Mouse (Mus musculus) stomach, embryonic 14.5 days (tissue): Measurements from ENCODE around the gene Phf20. TPM values are rescaled to one million over a fixed set of nuclear protein-coding genes. Genes with fewer than 3 reads are reported as not detected.
"Not testable (repeated sequence)": the region's sequence is repeated elsewhere in the genome, so short reads cannot be mapped to it uniquely, and the experiment has no call there.

Source experiments
- ATAC-seq: fragments of 200-750 bp; cut with Nextera tagmentation; 2 replicates; pipeline ENCODE4 v1.8.0; 2017; ENCODE audit warnings: low read depth, moderate TSS enrichment; ENCODE audit not compliant: insufficient number of reproducible peaks, insufficient read depth, low FRiP score
- H3K27ac ChIP-seq: fragments of 300-500 bp; sonication (generic); 2 replicates; pipeline ENCODE4 v1.5.1; 2014; ENCODE audit warnings: mild to moderate bottlenecking, low read length, moderate library complexity, mixed read lengths
- H3K27me3 ChIP-seq: fragments of 300-500 bp; sonication (generic); 2 replicates; pipeline ENCODE4 v1.6.1; 2014; ENCODE audit warnings: low read length, control low read depth, mixed read lengths; ENCODE audit not compliant: control insufficient read depth, insufficient read depth
- H3K36me3 ChIP-seq: fragments of 300-500 bp; sonication (generic); 2 replicates; pipeline ENCODE4 v1.6.1; 2014; ENCODE audit warnings: mild to moderate bottlenecking, control low read depth, low read length, moderate library complexity, mixed read lengths; ENCODE audit not compliant: control insufficient read depth, insufficient read depth
- H3K4me1 ChIP-seq: fragments of 300-500 bp; sonication (generic); 2 replicates; pipeline ENCODE4 v1.6.1; 2014; ENCODE audit warnings: low read length, control low read depth, mixed read lengths; ENCODE audit not compliant: control insufficient read depth, insufficient read depth
- H3K4me2 ChIP-seq: fragments of 300-500 bp; sonication (generic); replicated peaks from 2 replicates; pipeline ENCODE4 v1.6.1; 2014; ENCODE audit warnings: low read depth, low read length, control low read depth
- H3K4me3 ChIP-seq: fragments of 300-500 bp; sonication (generic); 2 replicates; pipeline ENCODE4 v1.5.1; 2014; ENCODE audit warnings: low read depth, low read length, control low read depth
- H3K9ac ChIP-seq: fragments of 300-500 bp; sonication (generic); replicated peaks from 2 replicates; pipeline ENCODE4 v1.6.1; 2014; ENCODE audit warnings: low read depth, mild to moderate bottlenecking, control low read depth, low read length, moderate library complexity, mixed read lengths
- H3K9me3 ChIP-seq: fragments of 300-500 bp; sonication (generic); 2 replicates; pipeline ENCODE4 v1.6.1; 2016; ENCODE audit warnings: low read depth, low read length, control low read depth; ENCODE audit not compliant: control insufficient read depth
- WGBS: fragments of 180-500 bp; shearing (Covaris S2); extraction: QIAGEN DNeasy Blood & Tissue Kit; methylation state at CpG from one replicate; pipeline ENCODE4 v1.1.7; 2014; 5-methylcytosine and 5-hydroxymethylcytosine counted together
- polyA plus RNA-seq: library from polyadenylated mRNA; unstranded; fragments of >200 nt; fragmentation: Nextera tagmentation; extraction: Ambion mirVana; gene quantifications from 2 replicates; pipeline ENCODE4 v1.2.1, GENCODE M21; 2014

The Phf20 gene
- polyA plus RNA-seq, 1 experiment from 2014 or later: 93.0 TPM

GRCm38 (mm10) chr2:156222100-156222499 is 25.8 kb downstream of the Phf20 start:
- no peaks in the 10 kb centered on the region for H3K4me1 ChIP-seq
- peaks cover 20% of the 10 kb centered on the region for H3K36me3 ChIP-seq
- no peak for ATAC-seq

GRCm38 (mm10) chr2:156224043-156224442 is 27.8 kb downstream of the Phf20 start:
- H3K4me1 ChIP-seq: no peaks in the 10 kb centered on the region
- WGBS: 86% methylated on average over 5 of the region's 5 CpGs
- no peak overlapping the region for H3K4me2 ChIP-seq
- ATAC-seq: no peak
- no peak overlapping the region for H3K9ac ChIP-seq
- H3K27ac ChIP-seq: no peak overlapping the region
- H3K36me3 ChIP-seq: peaks cover 26% of the 10 kb centered on the region
- no peaks in the 10 kb centered on the region for H3K27me3 ChIP-seq
- H3K4me3 ChIP-seq: no peak overlapping the region
- H3K9me3 ChIP-seq: no peaks in the 10 kb centered on the region

More at GRCm38 (mm10) chr2:156222100-156222499, 25.8 kb downstream of the Phf20 start:
- Histone ChIP-seq H3K9me3 (no peaks in the 10 kb centered on the region), H3K9ac (no peak overlapping the region), H3K4me2 (no peak overlapping the region), H3K27ac (no peak overlapping the region), H3K27me3 (no peaks in the 10 kb centered on the region), H3K4me3 (no peak overlapping the region)

- H3K27ac ChIP-seq: no peak overlapping the region
- ATAC-seq: no peak
- no peaks in the 10 kb centered on the region for H3K9me3 ChIP-seq
- peaks cover 39% of the 10 kb centered on the region for H3K36me3 ChIP-seq
- H3K4me3 ChIP-seq: no peak overlapping the region
- no peak overlapping the region for H3K9ac ChIP-seq
- no peaks in the 10 kb centered on the region for H3K27me3 ChIP-seq
- WGBS: 94% methylated on average over 1 of the region's 1 CpGs
- no peaks in the 10 kb centered on the region for H3K4me1 ChIP-seq
- H3K4me2 ChIP-seq: no peak overlapping the region
Measured at GRCm38 (mm10) chr2:156227689-156228088, 31.4 kb downstream of the Phf20 start.

- Histone ChIP-seq H3K4me2 (no peak overlapping the region), H3K27ac (no peak overlapping the region), H3K9ac (no peak overlapping the region), H3K4me3 (no peak overlapping the region), H3K4me1 (no peaks in the 10 kb centered on the region), H3K9me3 (no peaks in the 10 kb centered on the region), H3K36me3 (peaks cover 32% of the 10 kb centered on the region), H3K27me3 (no peaks in the 10 kb centered on the region)
- 94% methylated on average over 1 of the region's 1 CpGs for WGBS
- no peak for ATAC-seq
Measured at GRCm38 (mm10) chr2:156229171-156229570, 32.9 kb downstream of the Phf20 start.

GRCm38 (mm10) chr2:156231340-156231739 is 35.1 kb downstream of the Phf20 start:
- H3K9ac ChIP-seq: no peak overlapping the region
- no peak overlapping the region for H3K4me2 ChIP-seq
- H3K36me3 ChIP-seq: peaks cover 34% of the 10 kb centered on the region
- no peaks in the 10 kb centered on the region for H3K4me1 ChIP-seq
- H3K9me3 ChIP-seq: no peaks in the 10 kb centered on the region
- no peak overlapping the region for H3K27ac ChIP-seq
- no peak for ATAC-seq
- no peak overlapping the region for H3K4me3 ChIP-seq
- no peaks in the 10 kb centered on the region for H3K27me3 ChIP-seq

GRCm38 (mm10) chr2:156233275-156233948 is 37.1 kb downstream of the Phf20 start:
- WGBS: 86% methylated on average over 3 of the region's 3 CpGs
- no peaks in the 10 kb centered on the region for H3K4me1 ChIP-seq
- ATAC-seq: no peak
- H3K27me3 ChIP-seq: no peaks in the 10 kb centered on the region
- no peaks in the 10 kb centered on the region for H3K9me3 ChIP-seq
- no peak overlapping the region for H3K27ac ChIP-seq
- H3K4me2 ChIP-seq: no peak overlapping the region
- H3K9ac ChIP-seq: no peak overlapping the region
- H3K36me3 ChIP-seq: peaks cover 25% of the 10 kb centered on the region
- H3K4me3 ChIP-seq: no peak overlapping the region

- H3K9ac ChIP-seq, H3K27ac ChIP-seq, H3K9me3 ChIP-seq, H3K4me2 ChIP-seq, H3K27me3 ChIP-seq, H3K4me3 ChIP-seq, ATAC-seq, H3K4me1 ChIP-seq: not testable (repeated sequence)
- 71% methylated on average over 2 of the region's 2 CpGs for WGBS
- peaks cover 24% of the 10 kb centered on the region for H3K36me3 ChIP-seq
Measured at GRCm38 (mm10) chr2:156234016-156234415, 37.8 kb downstream of the Phf20 start.

GRCm38 (mm10) chr2:156235847-156236246 is 39.6 kb downstream of the Phf20 start:
- H3K4me2 ChIP-seq: no peak overlapping the region
- H3K4me3 ChIP-seq: no peak overlapping the region
- H3K9me3 ChIP-seq: no peaks in the 10 kb centered on the region
- no peak for ATAC-seq
- H3K27me3 ChIP-seq: no peaks in the 10 kb centered on the region
- H3K36me3 ChIP-seq: peaks cover 24% of the 10 kb centered on the region
- no peaks in the 10 kb centered on the region for H3K4me1 ChIP-seq
- H3K9ac ChIP-seq: no peak overlapping the region
- 91% methylated on average over 4 of the region's 4 CpGs for WGBS
- no peak overlapping the region for H3K27ac ChIP-seq

GRCm38 (mm10) chr2:156241662-156242061 is 45.4 kb downstream of the Phf20 start:
- Histone ChIP-seq H3K4me3 (no peak overlapping the region), H3K4me1 (no peaks in the 10 kb centered on the region), H3K9ac (no peak overlapping the region), H3K27ac (no peak overlapping the region), H3K9me3 (no peaks in the 10 kb centered on the region), H3K27me3 (no peaks in the 10 kb centered on the region), H3K4me2 (no peak overlapping the region), H3K36me3 (peaks cover 12% of the 10 kb centered on the region)
- no peak for ATAC-seq
- 90% methylated on average over 2 of the region's 2 CpGs for WGBS
